Mouse (Mus musculus) layer of hippocampus, postnatal 25 days (tissue): ENCODE results near the gene Tas2r124. TPM values are rescaled to one million over a fixed set of nuclear protein-coding genes. Genes with fewer than 3 reads are reported as not detected.

Experiments used
- DNase-seq, 2 experiments: peaks; one replicate each; pipeline ENCODE4 v3.0.0; 2022; ENCODE audit warnings: mixed read lengths in 2 of 2, low spot score in 1 of 2; ENCODE audit errors: extremely low spot score in 1 of 2
- total RNA-seq, 2 experiments: library from RNA; stranded (reverse); gene quantifications; 2 replicates each; pipeline ENCODE4 v1.2.3; 2021

The Tas2r124 gene
- total RNA-seq, result not detected

DNA sequence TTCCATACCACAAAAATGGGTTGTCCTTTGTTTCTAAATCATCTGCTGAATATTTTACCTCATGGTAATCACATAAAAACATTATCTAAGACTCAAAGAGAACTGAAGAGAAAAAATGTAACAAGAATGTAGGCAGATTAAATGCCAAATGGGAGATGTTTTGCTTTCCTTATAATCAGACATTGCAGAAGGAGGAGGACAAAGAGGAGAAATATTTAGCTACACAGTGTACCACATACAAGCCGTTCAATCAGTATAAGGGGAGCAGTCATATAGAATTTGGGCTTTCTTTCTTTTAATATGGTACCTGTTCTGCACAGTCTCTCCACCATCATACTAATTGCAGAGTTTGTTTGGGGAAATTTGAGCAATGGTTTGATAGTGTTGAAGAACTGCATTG is at the start of gene Tas2r124:
Tas2r124 (plus strand) TSS at position 301 of the 400 bp plus-strand sequence.
- no peak for DNase-seq

DNA sequence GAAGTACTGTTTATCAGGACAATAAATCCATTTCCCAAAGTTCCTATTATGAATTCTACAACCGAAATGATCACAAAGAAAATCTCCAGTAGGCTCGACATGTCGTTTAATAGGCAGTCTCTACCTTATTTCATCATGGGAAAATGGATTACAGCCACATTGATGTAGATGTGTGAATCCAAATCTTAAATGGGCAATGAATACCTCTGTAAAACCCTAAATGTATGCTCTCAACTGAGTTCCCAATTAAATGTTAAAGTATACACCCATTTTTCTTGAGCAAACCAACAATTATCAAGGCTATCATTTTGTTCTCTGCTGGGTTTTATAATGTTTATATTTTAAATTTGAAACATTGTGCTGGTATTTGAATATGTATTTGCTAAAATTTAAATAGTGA is 42.7 kb upstream of the Tas2r124 start, which contains the start of gene Tas2r122:
Tas2r122 (minus strand) TSS at position 101 of the 400 bp plus-strand sequence.
- no peak for DNase-seq

DNA sequence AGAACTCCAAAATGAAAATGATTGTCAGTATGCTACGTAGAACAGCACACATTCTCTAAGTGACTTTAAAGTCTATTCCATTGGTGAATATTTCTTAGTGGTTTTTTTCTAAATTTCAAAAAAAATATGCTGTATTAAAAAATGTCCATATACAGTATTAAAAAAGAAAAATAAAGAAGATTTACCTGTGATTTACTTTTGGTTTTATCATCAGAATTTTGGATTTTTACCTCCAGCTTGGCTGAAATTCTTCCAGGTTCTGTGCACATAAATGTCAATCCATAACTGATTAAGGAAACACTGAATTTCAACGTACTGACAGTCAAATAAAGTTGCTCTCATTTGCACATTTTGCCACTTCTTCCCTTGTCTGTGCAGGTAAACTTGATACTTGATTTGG is 16.6 kb upstream of the Tas2r124 start, which contains the start of gene Tas2r115:
Tas2r115 (minus strand) TSS at position 101 of the 400 bp plus-strand sequence.
- DNase-seq, result no peak

DNA sequence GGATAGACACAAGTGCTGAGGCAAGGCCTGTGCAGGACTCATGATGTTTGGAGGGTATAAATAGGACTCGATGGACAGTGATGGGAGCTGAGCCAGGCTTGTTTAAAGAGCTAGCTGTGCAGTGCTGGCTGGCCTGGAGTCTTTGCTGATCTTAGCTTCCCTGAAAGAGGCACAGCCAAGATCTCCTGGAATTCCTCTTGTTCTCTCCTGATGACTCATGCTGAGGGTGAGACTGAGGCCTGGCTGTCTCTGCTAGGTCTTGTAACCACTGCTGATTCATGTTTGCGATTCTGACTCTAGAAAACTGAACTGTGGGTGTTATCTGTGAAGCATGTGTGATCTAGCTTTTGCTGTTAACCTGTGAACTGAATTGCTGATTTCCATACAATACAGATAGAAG is 4.3 kb upstream of the Tas2r124 start:
- DNase-seq, result no peak

DNA sequence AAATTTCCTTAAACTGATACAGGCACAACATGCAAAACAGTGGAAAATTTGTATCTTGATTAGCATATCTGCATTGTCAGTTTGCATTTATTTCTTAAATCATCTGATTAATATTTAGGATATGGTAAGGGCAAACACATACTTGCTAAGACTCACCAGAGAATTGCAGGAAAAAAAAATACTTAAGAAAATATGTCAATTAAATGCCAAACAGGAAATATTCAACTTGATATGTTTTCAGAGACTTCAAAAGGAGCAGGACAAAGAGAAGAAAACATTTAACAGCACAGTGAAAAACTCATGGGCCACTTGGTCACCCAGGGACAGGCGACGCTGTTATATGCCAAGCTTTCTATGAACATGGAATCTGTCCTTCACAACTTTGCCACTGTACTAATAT is 7.3 kb downstream of the Tas2r124 start, which contains the start of gene Tas2r102:
Tas2r102 (plus strand) TSS at position 301 of the 400 bp plus-strand sequence.
- DNase-seq, result no peak

DNA sequence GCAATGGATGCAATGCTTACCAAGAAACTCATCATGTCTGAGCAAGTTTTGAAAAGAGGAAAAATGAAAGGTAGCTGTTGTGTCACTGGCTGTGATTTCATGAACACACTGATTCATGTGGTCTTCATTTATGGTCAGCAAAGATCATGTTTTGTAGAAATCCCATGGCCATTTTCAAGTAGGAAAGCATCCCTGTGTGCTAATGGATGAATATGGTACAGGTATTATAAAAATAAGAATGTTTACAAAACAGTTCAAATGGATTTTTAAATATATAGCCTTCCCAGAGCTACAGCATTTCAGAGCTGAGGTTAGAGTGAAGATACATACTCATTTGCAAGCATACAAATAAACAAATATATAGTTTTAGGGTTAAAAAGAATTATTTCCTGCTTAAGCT is 23.5 kb downstream of the Tas2r124 start, which contains the start of gene Tas2r136:
Tas2r136 (minus strand) TSS at position 101 of the 400 bp plus-strand sequence.
- no peak for DNase-seq

DNA sequence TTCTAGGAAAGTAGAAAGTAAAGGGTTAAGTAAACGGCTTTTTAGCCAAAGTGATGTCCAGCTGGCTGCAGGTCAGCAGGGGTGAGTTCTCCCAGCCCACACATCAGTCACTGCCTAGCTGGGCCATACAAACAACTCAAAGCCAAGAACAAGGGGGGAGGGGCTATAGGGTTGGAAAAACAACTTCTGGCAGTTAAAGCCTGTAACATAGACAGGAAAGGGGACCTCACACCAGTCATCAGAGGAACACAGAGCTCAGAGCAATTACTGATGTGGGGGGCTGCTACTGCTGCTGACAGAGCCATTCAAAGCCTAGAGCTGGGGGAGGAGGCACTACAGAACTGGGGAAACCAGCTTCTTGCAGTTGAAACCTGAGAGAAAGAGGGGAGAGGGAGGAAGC is 40.9 kb downstream of the Tas2r124 start:
- no peak for DNase-seq

DNA sequence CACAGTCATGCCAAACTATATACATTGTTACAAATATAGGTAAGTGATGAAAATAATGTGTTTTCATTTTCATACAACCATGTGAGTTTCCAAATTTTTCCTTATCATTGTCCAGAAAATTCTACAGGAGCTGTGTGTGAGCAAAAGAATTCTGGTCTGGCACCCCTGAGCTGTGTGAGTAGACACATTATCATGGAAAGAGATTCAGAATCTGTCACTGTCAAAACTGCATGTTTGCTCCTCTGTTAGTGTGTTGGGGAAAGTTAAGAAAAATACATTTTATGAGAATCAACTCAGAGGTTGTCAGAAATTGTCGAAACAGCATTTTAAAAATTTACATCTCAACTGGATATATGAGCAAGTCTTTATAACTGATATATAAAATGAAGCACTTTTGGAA is 48.0 kb downstream of the Tas2r124 start, which contains the start of gene Tas2r117:
Tas2r117 (plus strand) TSS at position 301 of the 400 bp plus-strand sequence.
- DNase-seq, result no peak

Other genes starting within 250 kb of the Tas2r124 start
- not detected for gene Prh1, start 184.9 kb upstream of the Tas2r124 start, total RNA-seq
- not detected for gene Prp2, start 158.8 kb upstream of the Tas2r124 start, total RNA-seq
- not detected for gene A630073D07Rik, start 103.2 kb upstream of the Tas2r124 start, total RNA-seq
- gene Tas2r120, start 97.8 kb upstream of the Tas2r124 start, total RNA-seq, result not detected
- gene Tas2r121, start 53.7 kb upstream of the Tas2r124 start, total RNA-seq, result not detected
- not detected for gene Tas2r122, start 42.8 kb upstream of the Tas2r124 start, total RNA-seq
- gene Tas2r115, start 16.7 kb upstream of the Tas2r124 start, total RNA-seq, result not detected
- gene Tas2r102, start 7.4 kb downstream of the Tas2r124 start, total RNA-seq, result not detected
- not detected for gene Tas2r136, start 23.4 kb downstream of the Tas2r124 start, total RNA-seq
- not detected for gene Tas2r117, start 48.1 kb downstream of the Tas2r124 start, total RNA-seq
- not detected for gene Tas2r123, start 92.4 kb downstream of the Tas2r124 start, total RNA-seq
- not detected for gene Tas2r116, start 100.7 kb downstream of the Tas2r124 start, total RNA-seq
- gene Tas2r110, start 113.3 kb downstream of the Tas2r124 start, total RNA-seq, result not detected
- not detected for gene Tas2r113, start 138.3 kb downstream of the Tas2r124 start, total RNA-seq
- gene Tas2r125, start 154.9 kb downstream of the Tas2r124 start, total RNA-seq, result not detected
- gene Tas2r129, start 196.4 kb downstream of the Tas2r124 start, total RNA-seq, result not detected
- not detected for gene Tas2r131, start 203.2 kb downstream of the Tas2r124 start, total RNA-seq
- gene Tas2r109, start 226.2 kb downstream of the Tas2r124 start, total RNA-seq, result not detected